Mouse (Mus musculus) regulatory T cell (primary cell): Measurements from ENCODE around the gene Spata18.

Experiments
- in situ Hi-C: fragments of 300-600 bp; cut with MboI, MseI; formaldehyde crosslinking; loops from one replicate; pipeline ENCODE4 v1.15.1; 2025; ENCODE audit warnings: high pct_unique_total_duplicates

The Spata18 gene

GRCm38 (mm10) chr5:73712852-73713251 is 61.7 kb downstream of the Spata18 start:
- in situ Hi-C loops = no loop called here

DNA sequence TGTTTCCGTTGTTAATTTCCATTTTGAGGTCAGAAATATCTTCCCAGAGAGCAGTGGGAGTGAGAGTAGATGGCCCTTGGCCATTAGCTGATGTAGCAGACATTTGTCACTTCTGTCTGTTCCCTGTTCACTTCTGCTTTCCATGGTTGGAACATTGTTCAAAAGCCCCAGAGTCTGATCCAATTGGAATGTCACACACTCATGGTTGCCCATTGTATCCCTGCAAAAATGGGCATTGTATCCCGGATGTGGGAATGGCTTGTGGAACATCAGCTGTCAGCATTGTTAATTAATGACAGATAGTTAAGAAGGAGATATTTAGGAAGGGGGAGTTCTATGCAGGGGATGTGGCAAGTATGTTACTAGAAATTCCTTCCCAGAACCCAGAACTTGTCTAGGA is 65.8 kb downstream of the Spata18 start:
- in situ Hi-C loops = no loop called here

GRCm38 (mm10) chr5:73721682-73722282 is 70.6 kb downstream of the Spata18 start:
- in situ Hi-C loops = no loop called here

- in situ Hi-C loops = no loop called here
Observed at GRCm38 (mm10) chr5:73725981-73726380, 74.8 kb downstream of the Spata18 start.

DNA sequence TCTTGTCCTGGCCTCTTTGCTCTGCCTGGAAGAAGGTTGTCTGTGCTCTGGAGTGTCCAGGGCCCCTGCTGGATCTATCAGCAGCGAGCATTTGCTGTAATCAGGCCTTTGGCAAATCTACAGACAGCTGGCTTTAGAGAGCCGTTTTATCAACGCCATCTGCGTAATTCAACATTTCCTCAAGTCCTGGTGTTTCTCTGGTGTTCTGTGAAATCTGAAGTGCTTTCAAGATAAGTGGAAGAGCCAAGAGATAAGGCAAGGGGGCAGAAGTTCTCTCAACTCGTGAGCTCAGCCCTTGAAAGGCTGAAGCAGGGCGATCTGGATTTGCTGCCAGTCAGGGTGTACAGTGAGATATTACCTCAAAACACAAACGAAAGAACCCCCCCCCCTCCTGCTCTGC is 77.5 kb downstream of the Spata18 start:
- in situ Hi-C loops = no loop called here
